ENCODE assay signal across 20 mouse cellular contexts in genomic region chr6:134124256-134124655, GRCm38 (mm10).
"Had no signal": no experiment of that assay in that cellular context is flagged by ENCODE, and none has a peak within 500 bp of the region (broad histone marks: within the 10 kb centered on the region; RNA-seq: fewer than 3 reads in every experiment).

No protein-coding gene starts in this region.

- H3K4me1 ChIP-seq: intestine, embryonic 15.5 days had no signal

- H3K4me3 ChIP-seq: intestine, embryonic 15.5 days; kidney, embryonic 15.5 days; limb, embryonic 12.5 days; limb, embryonic 15.5 days; lung, embryonic 15.5 days; midbrain, embryonic 12.5 days; midbrain, embryonic 15.5 days; neural tube, embryonic 13.5 days; stomach, embryonic 15.5 days had no signal

- H3K27me3 ChIP-seq: intestine, embryonic 15.5 days; kidney, embryonic 15.5 days; limb, embryonic 12.5 days; limb, embryonic 15.5 days; lung, embryonic 15.5 days; midbrain, embryonic 12.5 days; midbrain, embryonic 15.5 days; neural tube, embryonic 13.5 days; stomach, embryonic 15.5 days had no signal

- H3K36me3 ChIP-seq: intestine, embryonic 15.5 days; lung, embryonic 15.5 days; midbrain, embryonic 12.5 days; midbrain, embryonic 15.5 days had no signal

- H3K27ac ChIP-seq: intestine, embryonic 15.5 days; kidney, embryonic 15.5 days; limb, embryonic 12.5 days; limb, embryonic 15.5 days; lung, embryonic 15.5 days; midbrain, embryonic 12.5 days; midbrain, embryonic 15.5 days; neural tube, embryonic 13.5 days; stomach, embryonic 15.5 days had no signal

- DNase-seq: kidney, adult 11 months; kidney, adult 8-10 months; kidney, postnatal 10 days; kidney, postnatal 4 days; left cerebral cortex, postnatal 4 days; lung, postnatal 10 days; lung, postnatal 36 days; retina, postnatal 1 day; right cerebral cortex, postnatal 25 days; spleen, adult 18-20 months; thymus, postnatal 25 days had no signal

- H3K4me2 ChIP-seq: intestine, embryonic 15.5 days; kidney, embryonic 15.5 days; limb, embryonic 12.5 days; limb, embryonic 15.5 days; lung, embryonic 15.5 days; midbrain, embryonic 12.5 days; midbrain, embryonic 15.5 days; neural tube, embryonic 13.5 days; stomach, embryonic 15.5 days had no signal

- H3K9me3 ChIP-seq: intestine, embryonic 15.5 days; kidney, embryonic 15.5 days; limb, embryonic 12.5 days; limb, embryonic 15.5 days; lung, embryonic 15.5 days; midbrain, embryonic 12.5 days; midbrain, embryonic 15.5 days; neural tube, embryonic 13.5 days; stomach, embryonic 15.5 days had no signal

- H3K9ac ChIP-seq: intestine, embryonic 15.5 days; kidney, embryonic 15.5 days; limb, embryonic 12.5 days; limb, embryonic 15.5 days; lung, embryonic 15.5 days; midbrain, embryonic 12.5 days; midbrain, embryonic 15.5 days; neural tube, embryonic 13.5 days; stomach, embryonic 15.5 days had no signal

- ATAC-seq: intestine, embryonic 15.5 days; midbrain, embryonic 15.5 days had no signal
